Mouse (Mus musculus) CD4-positive, CD25-positive, alpha-beta regulatory T cell, adult 2 months (primary cell): Measurements from ENCODE around the gene Spindoc.

Experiments used
- DNase-seq: peaks from one replicate; pipeline ENCODE4 v3.0.0-alpha.2; 2012; ENCODE audit warnings: low read depth, low spot score

The Spindoc gene

GRCm38 (mm10) chr19:7382903-7383865 is at the start of gene Spindoc:
TSS of gene Spindoc (minus strand) at chr19:7382994.
- peak; percentile 95 for DNase-seq

- no peak for DNase-seq
These were observed 42.6 kb upstream of the Spindoc start for GRCm38 (mm10) chr19:7425398-7425775.

- no peak for DNase-seq
These were observed 42.0 kb upstream of the Spindoc start for GRCm38 (mm10) chr19:7424590-7425397.

DNA sequence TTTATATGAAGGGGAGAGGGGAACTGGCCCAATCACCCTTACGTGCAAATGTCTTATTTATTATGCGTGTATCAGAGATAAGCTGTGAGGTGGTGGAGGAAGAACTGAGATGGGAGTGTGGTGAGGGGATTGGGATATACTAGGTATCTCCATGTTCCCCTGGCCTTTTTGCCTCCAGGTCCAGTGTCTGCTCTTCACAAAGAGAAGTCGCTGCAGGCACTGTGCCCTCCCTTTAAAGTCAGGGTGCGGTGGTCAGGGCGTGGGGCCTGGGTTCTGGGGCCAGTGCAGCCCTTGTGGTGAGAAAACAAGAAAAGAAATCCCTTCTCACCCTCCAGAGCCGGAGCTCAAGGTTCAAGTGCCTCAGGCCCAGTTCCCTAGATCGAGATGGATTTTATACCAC is 41.3 kb upstream of the Spindoc start:
- DNase-seq, result no peak

DNA sequence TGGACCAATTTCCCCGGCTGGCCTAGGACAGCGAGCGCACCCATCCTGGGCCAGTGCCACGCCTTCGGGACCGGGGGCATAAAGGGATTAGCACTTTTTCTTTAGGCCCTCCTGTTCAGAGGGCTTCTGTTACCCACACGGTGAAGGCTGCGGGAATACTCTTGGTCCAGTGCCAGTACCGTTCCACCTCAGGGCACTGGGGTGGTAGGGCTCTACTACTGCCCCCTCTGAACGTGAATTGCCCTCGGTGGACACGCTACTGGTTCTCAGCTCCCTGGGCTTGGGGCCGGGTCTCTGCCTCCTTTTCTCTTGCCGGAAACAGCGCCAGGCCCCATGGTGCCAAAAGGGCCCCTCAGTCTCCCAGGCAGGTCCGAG is 40.8 kb upstream of the Spindoc start:
- no peak for DNase-seq

DNA sequence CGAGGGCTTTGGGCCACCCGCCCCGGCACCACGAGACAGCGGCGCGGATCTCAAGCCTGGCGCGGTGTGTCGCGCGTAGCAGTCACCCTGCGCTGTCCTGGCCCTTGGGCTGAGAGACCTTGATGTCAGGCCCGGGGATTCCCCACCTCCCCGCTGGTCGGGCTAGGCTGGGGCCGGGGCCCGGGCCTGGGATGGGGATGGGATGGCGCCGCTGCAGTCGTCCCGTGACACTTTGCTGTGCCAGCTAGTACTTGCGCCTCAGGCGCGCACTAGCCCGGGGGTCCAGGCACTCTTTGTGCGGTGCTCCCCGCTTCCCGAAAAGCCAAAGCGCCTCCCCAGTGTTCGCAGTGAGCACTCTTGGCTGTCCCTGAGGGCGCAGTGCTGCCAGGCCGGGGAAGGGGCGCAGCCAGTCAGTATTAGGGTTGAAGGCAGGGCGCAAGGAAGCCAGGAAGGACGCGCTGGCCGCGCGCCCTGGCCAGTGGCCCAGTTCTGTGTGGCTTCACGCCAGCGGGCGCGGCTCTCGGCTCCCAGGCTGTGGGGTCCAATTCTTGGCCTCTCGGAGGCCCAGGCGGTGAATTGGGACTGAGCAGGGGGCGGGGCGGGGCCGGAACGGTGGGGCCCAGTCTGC is 40.3 kb upstream of the Spindoc start:
- DNase-seq, result no peak

GRCm38 (mm10) chr19:7422656-7423027 is 39.8 kb upstream of the Spindoc start:
- DNase-seq, result no peak

- DNase-seq, result no peak
These were observed 39.1 kb upstream of the Spindoc start for GRCm38 (mm10) chr19:7421602-7422591.

- DNase-seq, result no peak
These were observed 38.2 kb upstream of the Spindoc start for GRCm38 (mm10) chr19:7420841-7421601.

DNA sequence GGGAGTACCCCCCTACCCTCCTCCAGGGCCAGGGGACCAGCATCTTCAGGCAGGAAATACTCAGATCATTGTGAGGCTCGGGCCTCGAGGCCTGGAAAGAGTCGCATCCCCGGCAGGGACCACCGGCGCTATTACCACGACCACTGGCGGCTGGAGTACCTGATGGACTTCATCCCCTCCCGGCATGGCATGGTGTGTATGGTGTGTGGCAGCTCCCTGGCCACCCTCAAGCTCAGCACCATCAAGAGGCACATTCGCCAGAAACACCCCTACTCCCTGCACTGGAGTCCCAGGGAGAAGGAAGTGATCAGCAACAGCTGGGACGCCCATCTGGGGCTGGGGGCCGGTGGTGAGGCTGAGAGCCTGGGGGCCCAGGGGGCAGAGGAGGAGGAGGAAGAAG is 37.3 kb upstream of the Spindoc start:
- DNase-seq, result no peak

- DNase-seq, result no peak
These were observed 36.3 kb upstream of the Spindoc start for GRCm38 (mm10) chr19:7419134-7419533.

- DNase-seq, result peak; percentile 84
These were observed 35.4 kb upstream of the Spindoc start for GRCm38 (mm10) chr19:7417911-7418849.

DNA sequence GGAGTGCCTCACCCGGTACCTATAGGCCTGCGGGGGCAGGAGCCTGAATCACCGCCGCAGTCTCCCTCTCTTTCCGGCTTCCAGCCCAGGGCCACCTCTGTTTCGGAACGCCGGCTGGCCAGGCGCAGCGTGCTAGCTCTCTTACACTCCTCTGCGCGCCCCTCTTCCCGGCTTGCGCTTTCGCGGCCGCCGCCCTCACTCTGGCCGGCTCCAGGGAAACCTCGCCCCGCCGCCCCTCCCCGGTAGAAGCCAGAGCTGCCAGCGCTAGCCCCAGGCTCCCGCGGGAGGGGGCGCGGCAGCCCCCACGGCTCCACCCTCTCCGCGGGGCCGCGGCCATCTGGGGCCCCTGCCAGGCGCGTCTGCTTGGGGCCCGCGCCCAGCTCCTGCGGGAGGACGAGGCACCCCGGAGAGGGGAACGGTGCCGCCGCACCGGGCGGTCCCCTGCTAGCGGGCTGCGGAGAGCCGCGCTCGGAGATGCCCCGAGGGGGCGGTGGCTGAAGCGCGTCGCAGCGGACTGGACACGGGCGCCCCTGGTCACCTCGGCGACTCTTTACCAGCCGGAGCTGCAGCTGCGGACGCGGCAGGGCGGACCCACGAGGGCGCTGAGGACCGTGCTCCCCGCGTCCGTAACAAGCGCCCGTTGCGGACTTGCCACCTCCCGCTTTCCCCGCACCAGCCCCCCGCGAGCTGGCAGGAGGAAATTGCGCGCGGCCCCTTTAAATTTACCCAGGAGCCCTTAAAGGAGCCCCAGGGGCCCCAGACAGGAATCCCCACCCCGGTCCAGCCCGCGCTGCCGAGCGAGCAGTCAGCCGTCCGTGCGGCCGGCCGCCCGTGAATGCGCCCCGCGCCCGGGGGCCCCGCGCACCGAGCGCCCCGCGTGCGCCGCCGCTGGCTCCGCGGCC is 34.3 kb upstream of the Spindoc start, which contains the start of gene 2700081O15Rik:
Gene 2700081O15Rik, plus strand, starts transcription at position 792 of the 902 bp plus-strand sequence.
- DNase-seq, result peak; percentile 41

- no peak for DNase-seq
These were observed 33.4 kb upstream of the Spindoc start for GRCm38 (mm10) chr19:7415916-7416833.

DNA sequence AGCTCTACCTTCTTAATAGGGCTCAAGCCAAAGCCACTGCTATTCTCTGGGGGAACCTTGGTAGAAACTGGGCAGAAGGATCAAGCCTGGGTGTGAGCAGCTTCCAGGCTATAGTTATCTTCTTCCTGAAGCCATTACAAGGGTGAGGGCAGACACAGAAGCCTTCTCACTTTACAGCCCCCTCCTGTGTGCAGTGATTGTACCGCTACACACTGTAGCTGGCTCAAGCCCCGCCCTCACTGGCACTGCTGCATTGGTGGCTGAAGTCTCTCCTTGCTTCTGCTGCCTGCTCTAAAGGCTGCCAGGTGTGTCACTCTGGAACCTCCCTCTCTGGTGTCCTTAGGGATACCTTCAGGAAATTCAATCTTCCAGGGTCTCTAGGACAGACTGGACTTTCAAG is 29.6 kb upstream of the Spindoc start:
- DNase-seq, result no peak

GRCm38 (mm10) chr19:7404623-7405229 is 21.9 kb upstream of the Spindoc start:
- DNase-seq, result no peak
